Mouse (Mus musculus): ENCODE measurements around the gene Cdc14b.

Cdc14b gene

DNA sequence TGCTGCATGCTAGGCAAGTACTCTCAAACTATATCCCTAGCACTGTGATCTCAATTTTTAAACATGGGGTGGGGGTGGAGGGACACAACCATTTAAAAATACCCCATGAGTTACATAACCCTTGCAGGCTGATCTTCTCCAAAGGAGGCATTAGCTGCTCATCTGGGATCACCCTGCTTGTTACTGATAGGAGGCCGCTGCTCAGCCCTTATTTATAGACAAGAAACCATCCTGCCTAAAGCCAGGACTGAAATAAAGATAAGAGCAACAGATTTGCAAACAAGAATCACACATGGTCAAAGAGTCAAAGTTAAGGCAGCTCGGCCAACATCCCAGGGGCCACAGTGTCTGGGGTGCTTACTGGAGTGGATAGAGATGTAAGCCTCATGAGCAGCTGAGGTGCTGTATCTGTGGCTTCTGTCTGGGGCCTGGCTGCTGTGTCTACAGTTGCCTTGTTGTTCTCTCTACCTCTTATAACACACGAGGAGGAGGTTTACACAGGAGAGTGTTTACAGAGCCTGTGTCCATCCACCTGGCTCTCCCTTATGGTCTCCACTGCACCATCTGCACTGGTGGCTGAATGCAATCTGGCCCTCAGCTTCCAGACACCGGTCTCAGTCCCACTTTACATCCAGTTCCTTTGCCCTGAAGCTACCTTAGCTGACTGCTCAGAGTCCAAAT is 38.0 kb downstream of the Cdc14b start:
- peak in 1 of 2 experiments; percentile 33 for DNase-seq (ENCODE audit: low spot score in 2 of 2)

- no peak for DNase-seq (ENCODE audit: low spot score in 2 of 2)
Observed at GRCm38 (mm10) chr13:64235777-64236176, 39.3 kb downstream of the Cdc14b start.

DNA sequence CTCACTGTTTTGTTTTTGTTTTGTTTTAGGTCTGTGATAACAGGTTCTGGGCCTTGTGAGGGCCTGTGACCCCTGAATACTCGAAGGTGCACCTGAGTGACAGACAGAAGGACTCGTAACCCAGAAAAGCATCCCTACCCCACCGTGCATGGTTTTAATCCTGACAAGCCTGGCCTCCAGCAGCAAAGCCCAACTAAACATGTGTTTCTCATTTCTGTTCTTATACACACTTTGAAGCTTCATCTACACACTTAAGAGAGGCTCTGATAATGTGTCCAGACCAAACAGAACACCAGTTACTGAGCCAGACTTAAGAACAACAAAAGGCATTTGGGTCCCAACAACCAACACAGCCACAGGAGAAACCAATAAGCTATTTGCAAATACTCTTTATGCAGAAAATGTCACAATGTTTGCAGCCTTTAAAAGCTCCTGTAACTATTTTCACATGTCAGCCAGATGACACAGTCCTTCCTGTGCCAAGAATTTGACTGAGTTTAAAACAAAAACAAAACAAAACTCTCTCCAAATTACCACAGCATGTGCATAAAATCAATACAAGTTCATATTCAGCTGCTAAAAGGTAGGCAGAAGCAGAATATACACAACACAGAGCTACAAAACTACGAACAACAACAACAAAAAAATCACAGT is 39.9 kb downstream of the Cdc14b start:
- DNase-seq (ENCODE audit: low spot score in 2 of 2), result no peak

DNA sequence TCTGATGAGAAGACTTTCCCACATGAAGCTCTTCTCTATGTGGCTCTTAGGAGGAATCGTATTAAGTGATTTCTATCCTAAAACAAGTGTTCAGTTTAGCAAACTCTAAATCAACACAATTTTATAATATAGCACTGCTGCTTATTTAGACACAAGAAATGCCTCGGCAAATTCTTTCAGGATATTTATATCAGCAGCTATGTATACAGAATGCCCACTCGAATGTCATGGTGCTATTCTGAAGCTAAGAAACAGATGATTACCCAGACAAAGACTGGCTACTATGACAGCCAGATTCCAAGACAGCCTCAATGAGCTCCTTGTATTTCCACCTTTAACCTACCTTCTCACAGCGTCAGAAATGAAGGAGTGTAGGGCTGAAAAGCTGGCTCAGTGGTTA is 42.0 kb downstream of the Cdc14b start:
- DNase-seq (ENCODE audit: low spot score in 2 of 2), result no peak

GRCm38 (mm10) chr13:64226725-64227124 is 48.4 kb downstream of the Cdc14b start:
- no peak for DNase-seq (ENCODE audit: low spot score in 2 of 2)

DNA sequence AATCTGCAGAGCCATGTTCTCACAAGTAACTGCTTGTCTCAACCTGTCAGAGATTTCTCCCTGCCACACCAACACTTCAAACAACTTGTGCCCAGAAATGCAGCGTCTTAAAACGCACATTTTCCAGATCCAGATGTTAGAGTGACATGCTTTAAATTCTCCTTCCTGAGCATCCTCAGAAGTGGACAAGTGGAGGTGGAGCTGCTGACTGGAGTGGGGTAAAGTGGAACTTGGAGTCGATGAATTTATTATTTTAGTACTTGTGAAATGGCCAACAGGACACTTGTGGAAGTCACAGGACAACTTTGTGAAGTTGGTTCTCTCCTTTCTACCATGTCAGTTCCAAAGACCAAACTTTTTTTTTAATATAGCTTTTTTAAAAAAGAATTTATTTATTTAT is 49.4 kb downstream of the Cdc14b start:
- DNase-seq (ENCODE audit: low spot score in 2 of 2), result no peak

GRCm38 (mm10) chr13:64214891-64215290 is 60.2 kb downstream of the Cdc14b start:
- no peak for DNase-seq (ENCODE audit: low spot score in 2 of 2)

DNA sequence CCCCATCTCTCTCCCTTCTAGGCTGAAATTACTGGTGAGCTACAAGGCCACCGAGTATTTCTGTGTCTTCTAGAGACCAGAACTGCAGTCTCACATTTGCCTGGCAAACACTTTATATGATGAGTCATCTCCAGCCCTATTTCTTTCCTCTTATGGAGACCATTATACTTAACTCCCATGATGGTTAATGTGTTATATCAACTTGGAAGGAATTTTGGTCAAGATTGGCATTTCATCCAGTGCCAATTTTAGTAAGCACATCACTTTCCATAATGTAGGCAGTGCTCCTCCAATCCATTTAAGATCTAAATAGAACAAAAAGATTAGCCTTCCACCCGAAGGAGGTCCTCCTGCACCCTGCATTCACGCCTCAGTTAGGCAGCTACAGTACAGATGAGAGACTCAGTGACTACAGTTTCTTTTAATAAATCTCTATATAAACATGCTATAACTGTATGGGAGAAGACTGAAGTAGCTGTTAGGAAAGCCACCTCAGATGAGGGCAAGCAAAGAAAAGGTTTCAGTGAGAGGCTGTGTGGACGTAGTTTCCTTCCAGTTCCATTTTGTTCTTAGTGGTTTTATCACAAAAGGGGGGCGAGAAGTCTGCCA is 63.0 kb downstream of the Cdc14b start:
- DNase-seq (ENCODE audit: low spot score in 2 of 2), result no peak

DNA sequence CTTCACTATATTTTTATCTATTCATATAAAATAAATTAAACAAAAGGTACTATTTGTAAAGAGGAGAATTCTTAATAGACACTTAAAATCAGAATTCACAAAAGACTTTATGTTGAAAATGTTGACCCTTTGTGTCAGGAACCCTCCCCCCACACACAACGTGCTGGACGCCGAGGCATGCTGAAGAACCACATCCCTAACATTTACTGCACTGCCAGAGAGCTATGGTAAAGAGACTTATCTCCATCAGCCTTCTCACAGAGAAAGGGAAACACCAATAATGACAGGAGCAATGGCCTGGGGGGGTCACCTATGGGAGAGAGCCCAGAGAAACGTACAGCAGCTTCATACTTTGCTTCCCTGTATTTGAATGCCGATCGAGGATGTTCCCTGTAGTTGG is 66.9 kb downstream of the Cdc14b start:
- no peak for DNase-seq (ENCODE audit: low spot score in 2 of 2)

DNA sequence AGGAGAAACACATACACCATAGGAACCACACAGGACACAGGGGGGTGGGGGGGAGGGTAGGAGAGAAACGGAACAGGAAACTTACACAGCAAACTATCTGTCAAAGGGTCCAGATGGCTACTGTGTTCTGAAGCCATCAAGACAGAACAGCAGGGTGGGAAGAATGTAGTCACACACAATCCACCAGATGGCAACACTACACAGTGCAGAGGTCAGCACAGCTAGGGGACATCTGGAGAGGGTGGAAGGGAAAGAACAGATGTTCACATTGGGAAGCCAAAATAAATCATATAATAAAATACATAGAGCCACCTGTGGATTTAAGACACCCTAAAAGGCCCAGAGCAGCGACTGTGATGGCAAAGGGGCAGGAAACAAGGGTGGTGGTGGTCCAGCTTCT is 69.9 kb downstream of the Cdc14b start:
- DNase-seq (ENCODE audit: low spot score in 2 of 2), result no peak

DNA sequence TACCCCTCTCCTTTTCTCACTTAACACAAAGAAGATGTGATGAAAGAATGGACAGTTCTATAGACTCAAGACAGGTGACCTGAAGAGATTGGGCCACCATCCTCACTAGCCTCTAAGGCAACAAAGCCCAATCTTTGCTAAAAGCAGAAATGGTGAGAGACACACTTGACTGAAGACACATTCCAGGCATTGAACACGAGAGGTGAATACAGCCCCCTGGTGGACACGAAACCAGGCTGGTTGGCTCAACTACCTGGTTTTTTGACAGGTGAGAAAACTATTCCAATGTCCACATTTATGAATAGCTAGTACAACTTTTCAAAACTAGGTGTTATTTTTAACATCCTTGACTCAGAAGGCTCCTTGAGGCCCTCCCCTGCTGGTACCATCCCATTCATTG is 70.4 kb downstream of the Cdc14b start:
- DNase-seq (ENCODE audit: low spot score in 2 of 2), result no peak

GRCm38 (mm10) chr13:64200911-64201310 is 74.2 kb downstream of the Cdc14b start:
- no peak for DNase-seq (ENCODE audit: low spot score in 2 of 2)

GRCm38 (mm10) chr13:64198310-64198709 is 76.8 kb downstream of the Cdc14b start:
- DNase-seq (ENCODE audit: low spot score in 2 of 2), result no peak

DNA sequence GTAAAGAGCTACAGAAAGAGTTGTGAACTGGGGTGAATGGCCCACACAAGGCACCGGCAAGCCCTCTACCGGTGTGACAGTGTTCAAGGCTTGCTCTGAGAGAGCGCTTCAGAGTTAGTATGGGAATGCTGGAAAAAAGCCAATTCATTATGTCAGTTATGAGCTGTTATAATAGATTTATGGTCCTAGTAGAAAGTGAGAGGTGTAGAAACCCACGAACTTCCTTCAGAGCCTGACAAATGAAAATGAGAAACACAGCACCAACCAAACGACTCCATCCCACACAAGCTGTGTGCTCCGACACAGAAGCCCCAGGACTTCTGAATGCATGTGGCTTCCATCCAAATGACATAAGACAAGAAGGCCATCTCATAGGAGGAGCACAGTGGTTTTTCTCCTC is 77.2 kb downstream of the Cdc14b start:
- DNase-seq (ENCODE audit: low spot score in 2 of 2), result no peak

- DNase-seq (ENCODE audit: low spot score in 2 of 2), result no peak
Observed at GRCm38 (mm10) chr13:64187065-64187464, 88.0 kb downstream of the Cdc14b start.

DNA sequence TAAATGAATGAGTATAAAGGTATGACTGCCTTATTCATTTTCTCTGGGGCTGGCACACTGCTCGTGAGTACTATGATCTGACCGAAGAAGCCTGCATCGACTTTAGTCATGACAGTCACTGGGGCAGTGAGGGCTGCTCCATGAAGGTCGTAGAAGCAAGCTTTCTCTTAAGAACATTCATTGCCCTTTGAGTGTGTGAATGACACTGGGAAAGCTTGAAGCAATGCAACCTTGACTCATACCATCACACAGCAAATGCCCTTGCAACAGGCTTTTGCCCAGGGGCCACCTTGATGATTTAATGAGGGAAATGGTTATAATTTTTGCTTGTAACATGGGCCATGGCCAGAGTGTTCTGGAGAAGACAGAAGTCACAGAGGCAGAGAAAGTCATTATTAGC is 88.6 kb downstream of the Cdc14b start:
- no peak for DNase-seq (ENCODE audit: low spot score in 2 of 2)

DNA sequence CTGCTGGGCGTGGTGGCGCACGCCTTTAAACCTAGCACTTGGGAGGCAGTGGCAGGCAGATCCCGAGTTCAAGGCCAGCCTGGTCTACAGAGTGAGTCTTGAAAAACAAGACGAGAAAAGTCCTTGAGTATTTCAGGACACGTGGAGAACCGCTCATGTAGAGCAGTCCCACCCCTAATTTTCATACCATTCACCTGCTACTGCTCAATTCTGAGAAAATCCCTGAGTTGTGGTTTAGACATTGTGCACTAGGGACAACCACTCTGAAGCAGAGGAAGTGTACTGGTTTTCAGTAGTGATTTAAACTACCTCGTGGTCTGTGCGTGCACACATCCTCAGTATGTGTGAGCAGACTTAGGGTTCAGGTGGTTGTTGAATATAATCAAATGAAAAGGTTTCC is 89.5 kb downstream of the Cdc14b start:
- no peak for DNase-seq (ENCODE audit: low spot score in 2 of 2)

DNA sequence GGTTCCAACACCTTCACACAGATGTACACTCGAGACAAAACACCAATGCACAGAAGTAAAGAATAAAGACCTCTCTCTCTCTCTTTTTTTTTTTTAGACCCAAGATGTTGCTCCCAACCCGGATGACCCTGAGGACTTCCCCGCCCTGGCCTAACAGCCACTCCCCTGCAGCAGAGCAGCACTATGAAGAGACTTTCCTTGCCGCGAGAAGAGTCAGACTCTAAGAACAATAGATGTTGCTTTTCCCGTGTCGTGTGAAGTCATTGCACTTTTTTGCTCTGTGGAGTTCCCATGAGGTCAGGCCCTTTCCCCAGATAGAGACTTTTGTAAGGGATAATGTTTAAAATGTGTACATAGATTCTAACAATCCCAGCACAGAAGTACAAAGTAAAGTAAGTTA is 89.9 kb downstream of the Cdc14b start:
- DNase-seq (ENCODE audit: low spot score in 2 of 2), result no peak

DNA sequence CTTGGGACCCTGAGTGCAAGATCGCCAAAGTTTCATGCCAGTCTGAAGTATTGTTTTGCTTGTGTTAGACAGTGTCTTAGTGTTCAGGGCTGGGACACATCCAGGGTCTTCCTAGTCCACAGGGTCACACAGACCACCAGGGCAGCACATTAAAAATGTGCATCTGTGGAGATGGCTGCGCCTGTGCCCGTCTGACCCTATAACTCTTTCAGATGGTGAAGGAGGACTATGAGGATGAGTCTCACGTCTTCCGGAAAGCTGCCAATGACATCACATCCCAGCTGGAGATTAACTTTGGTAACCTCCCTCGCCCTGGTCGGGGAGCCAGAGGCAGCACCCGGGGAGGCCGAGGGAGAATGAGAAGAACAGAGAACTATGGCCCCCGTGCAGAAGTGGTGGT is 90.7 kb downstream of the Cdc14b start:
- DNase-seq (ENCODE audit: low spot score in 2 of 2), result no peak

DNA sequence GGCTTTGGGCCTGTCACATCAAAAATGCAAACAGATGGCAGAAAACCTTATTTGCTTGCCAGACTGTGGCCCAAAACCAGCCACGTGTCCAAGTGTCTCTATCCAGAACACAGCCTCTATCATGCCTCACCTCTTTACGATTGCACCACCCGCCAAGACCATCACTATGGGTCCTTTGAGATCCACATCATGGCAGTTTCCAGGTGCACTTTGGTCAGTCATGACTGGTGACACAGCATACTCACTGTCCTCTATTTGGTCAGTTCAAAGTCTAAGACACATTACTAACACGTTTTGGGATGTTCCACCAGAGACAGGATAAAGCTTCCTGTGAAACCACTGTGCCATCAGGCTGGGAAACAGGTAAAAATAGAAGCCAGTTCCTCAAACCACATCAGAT is 91.5 kb downstream of the Cdc14b start:
- DNase-seq (ENCODE audit: low spot score in 2 of 2), result no peak

GRCm38 (mm10) chr13:64182091-64182490 is 93.0 kb downstream of the Cdc14b start:
- DNase-seq (ENCODE audit: low spot score in 2 of 2), result no peak

- DNase-seq (ENCODE audit: low spot score in 2 of 2), result peak in 1 of 2 experiments; percentile 32
Observed at GRCm38 (mm10) chr13:64180888-64181287, 94.2 kb downstream of the Cdc14b start.

- no peak for DNase-seq (ENCODE audit: low spot score in 2 of 2)
Observed at GRCm38 (mm10) chr13:64180300-64180699, 94.8 kb downstream of the Cdc14b start.
